Mouse (Mus musculus) cerebellum, postnatal 25 days (tissue): ENCODE measurements at regions not wholly inside any gene's neighbourhood (a gene's known extent, or its start where the extent isn't known, plus 50 kb on each side); places are given as distances from the start of the nearest gene placed in this dataset.

Experiments
- DNase-seq, 2 experiments: peaks; one replicate each; pipeline ENCODE4 v3.0.0; 2021; ENCODE audit warnings: mixed read lengths in 2 of 2

DNA sequence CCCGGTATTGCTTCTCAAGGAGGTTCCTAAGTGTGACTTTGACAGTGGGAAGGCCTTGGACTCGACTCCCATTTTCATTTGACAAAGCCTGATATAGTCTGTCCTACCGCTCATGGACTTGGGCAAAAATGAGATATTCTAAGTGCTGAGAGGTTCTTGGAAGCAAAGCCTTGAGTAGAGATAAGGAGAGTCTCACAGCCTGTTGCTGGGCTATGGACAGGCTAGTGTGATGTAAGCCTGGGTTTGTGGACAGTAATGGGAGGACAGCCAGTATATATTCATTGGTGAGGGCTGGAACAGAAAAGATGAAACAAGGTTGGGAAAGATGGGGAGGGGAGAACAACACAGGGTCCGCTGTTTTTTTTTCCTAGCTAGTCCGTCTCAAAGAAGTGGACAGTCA, 228.0 kb downstream of the Wdr11 start:
- DNase-seq = no peak

DNA sequence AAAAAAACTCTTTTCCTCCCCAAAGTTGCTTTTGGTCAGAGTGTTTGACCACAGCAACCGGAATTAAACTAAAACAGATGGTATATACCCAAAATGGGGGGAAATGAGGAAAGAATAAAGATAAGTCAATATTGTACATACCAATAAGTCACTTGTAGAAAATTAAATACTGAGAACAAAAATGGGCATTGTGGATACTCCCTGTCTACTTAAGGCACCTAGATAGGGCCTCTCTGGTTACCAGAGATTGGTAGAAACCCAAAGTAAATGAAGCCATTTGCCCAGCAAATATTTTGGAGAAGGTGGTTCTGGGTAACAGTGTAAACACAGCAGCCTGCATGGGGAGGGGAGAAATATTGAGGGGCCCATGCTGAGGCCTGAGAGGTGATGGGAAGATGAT, 237.3 kb downstream of the Wdr11 start:
- no peak for DNase-seq

DNA sequence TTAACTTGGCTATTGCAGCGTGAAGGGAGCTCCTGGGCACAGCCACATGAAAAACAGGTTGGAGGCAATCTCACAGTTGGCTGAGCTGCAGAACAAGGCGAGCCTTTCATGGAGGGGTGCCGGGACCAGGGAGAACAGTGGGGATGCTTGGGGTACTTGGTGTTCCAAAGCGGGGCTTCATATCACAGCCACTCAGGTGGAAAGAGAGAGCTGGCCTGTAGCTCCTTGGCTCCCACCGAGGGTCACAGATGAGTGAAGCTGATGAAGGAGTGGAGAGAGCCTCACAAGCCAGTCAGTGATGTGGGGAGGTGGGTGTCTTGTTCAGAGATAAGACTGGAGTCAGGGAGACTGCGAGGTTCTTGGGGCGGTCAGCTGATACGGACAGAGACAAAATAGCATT, 241.2 kb downstream of the Wdr11 start:
- no peak for DNase-seq

DNA sequence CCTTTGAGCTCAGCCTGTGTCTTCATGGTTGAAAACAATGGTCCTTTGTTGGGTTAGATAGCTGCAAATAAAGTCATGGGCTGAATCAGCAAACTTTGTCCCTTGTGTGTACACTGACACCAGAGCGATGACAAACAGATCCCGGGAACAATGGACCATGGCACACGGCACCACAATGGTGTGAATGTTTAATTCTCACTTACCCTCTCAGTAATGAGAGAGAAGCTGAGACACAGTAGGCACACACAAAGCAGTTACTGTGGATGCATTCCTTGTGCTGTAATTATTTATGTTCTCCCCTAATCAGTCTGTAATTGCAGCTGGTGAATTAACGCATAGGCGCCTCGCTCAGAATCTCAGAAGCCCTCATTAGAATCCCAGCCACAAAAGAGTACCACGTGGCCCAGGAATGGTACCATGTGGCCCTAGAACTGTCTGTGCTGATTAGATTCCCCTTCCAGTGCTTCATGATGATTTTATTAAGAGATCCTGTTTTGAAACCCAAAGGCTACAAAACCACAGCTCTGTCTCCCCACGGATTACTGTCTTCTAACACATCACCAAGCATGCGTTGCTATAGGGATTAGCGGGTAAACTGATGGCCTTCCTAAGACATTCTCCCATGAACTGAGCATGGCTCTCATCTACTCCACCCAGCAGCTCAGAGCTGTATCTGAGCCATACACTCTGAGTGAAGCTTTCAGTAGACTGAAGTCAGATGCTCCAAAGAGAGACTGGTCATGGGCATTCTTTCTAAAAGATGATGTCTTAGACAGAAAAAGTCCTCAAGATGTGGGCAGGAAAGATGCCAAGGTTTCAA, 250.8 kb downstream of the Wdr11 start:
- no peak for DNase-seq

DNA sequence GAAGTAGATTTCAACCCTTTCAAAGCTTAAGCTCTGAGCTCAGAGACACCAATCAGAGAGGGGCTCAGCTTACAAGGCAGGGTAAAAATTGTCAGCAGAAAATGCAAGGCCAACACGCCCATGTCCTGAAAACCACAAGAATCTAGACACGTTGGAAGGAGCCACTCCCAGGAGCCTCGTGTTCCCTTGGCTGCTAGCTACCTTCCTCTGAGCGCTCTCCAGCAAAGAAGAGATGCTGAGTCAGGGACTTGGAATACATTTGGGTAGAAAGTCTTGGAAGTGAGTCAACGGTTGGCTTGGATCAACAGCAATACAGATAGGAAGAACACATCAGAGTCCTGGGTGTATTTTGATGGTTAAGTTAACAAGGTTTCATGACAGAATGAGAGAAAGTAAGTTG, 255.5 kb downstream of the Wdr11 start:
- DNase-seq = no peak

GRCm38 (mm10) chr7:129853596-129853995, 261.9 kb downstream of the Wdr11 start:
- no peak for DNase-seq

- no peak for DNase-seq
Observed at GRCm38 (mm10) chr7:129854942-129855341, 263.3 kb downstream of the Wdr11 start.

DNA sequence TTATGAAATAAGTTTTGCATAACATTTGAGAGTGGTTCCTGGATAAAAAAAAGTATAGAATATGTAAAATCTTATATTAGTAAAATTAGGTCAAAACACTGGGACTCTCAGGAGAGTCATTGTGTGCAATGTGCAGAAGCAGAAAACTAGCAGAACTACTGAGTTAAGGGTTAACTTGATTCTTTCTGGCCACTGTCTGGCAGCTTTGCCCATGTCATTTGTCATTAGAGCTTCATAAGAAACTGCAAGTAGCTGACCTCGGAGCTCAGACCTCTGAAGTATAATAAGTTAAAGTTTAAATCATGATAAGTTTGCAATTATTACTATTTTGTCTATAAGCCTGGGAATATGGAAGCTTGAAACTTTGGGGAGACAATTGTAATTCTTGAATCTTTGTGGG, 271.3 kb downstream of the Wdr11 start:
- DNase-seq = no peak

GRCm38 (mm10) chr7:129865536-129865935, 273.9 kb downstream of the Wdr11 start:
- no peak for DNase-seq

DNA sequence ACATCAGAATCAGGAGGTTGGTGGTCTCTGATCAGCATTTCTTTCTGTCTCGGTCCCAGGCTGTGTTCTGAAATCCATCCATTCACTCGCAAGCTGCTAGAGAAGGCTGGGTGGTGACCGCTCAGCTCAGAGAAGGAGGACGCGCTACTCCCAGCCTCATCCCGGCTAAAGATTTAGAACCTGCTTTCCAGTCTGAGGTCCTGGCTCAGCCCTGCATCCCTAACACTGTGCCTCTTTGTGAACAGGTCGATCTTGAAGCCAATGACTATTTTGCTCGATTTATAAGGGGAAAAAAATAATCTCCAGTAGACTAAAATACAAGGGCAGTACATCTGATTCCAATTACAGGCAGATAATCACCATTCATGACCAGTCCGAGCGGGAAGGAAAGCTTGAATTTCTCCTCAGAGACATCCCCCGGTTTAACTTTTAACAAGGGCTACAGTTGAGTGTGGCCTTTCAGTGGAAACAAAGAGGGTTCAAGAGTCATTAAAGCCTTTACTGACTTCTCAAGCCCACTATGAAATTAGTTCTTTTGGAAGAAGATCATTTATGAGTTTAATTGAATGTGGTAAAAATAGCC, 280.6 kb downstream of the Wdr11 start:
- DNase-seq = no peak

- DNase-seq = no peak
Observed at GRCm38 (mm10) chr7:129876202-129876851, 284.7 kb downstream of the Wdr11 start.

GRCm38 (mm10) chr7:129876852-129877223, 285.2 kb downstream of the Wdr11 start:
- no peak for DNase-seq

- DNase-seq = no peak
Observed at GRCm38 (mm10) chr7:129896291-129896690, 304.6 kb downstream of the Wdr11 start.

GRCm38 (mm10) chr7:129897511-129897910, 305.8 kb downstream of the Wdr11 start:
- no peak for DNase-seq

- DNase-seq = no peak
Observed at GRCm38 (mm10) chr7:129902256-129902655, 310.6 kb downstream of the Wdr11 start.

DNA sequence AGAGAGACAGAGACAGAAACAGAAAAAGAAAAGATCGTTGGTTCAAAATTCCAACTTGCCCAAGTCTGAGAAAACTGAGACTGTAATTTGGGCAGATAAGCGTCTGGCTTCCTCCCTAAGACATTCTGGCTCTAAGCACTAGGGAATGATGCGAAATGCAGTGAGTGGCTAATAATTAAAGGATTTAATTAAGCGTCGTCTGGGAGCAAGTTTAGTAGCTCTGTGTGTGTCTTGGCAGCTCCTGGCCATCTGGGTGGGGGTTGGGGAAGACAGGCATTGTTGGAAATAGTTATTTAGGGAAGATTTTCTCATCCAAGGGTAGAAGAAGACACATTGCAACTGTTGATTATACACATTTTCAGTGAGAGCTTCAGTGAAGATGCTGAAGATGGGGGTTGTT, 311.5 kb downstream of the Wdr11 start:
- DNase-seq = no peak

- no peak for DNase-seq
Observed at GRCm38 (mm10) chr7:129906131-129906530, 314.5 kb downstream of the Wdr11 start.

DNA sequence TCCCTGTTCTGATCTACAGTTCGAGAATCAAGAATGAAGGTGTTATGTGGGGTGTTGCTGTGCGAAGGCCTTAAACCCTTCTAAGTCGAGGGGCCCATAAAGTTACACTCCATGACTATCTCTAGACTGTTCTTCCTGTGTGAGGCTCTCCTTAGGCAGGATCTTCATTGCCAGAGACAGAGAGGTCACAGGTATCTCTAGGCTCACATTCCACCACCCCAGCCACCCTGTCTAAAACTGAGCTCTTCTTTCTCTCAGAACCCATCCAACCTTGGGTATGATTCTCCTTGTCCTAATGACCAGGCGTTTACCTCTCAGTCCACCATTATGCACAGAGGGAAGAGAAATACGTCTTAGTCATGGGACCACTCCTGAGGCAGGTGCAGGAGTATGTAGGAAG, 317.2 kb downstream of the Wdr11 start:
- no peak for DNase-seq

DNA sequence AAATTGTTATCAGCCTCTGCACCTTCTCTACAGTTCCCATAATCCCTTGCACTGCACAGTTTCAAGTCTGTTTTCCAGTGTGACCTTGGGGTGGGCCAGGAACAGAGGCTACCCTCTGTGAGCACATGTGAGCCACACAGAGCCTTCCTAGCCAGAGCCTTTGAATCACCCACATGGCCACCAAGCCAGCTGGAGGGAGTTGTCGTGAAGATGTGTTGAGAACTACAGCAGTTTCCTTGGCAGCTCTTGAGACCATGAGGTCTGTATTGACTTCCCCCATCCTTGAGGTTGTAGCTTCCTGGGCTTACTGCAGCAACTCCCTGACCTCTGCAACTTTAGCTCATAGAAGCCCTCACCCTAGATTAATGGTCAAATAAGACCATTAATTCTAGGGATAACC, 318.1 kb downstream of the Wdr11 start:
- no peak for DNase-seq

- no peak for DNase-seq
Observed at GRCm38 (mm10) chr7:129910826-129911225, 319.2 kb downstream of the Wdr11 start.

DNA sequence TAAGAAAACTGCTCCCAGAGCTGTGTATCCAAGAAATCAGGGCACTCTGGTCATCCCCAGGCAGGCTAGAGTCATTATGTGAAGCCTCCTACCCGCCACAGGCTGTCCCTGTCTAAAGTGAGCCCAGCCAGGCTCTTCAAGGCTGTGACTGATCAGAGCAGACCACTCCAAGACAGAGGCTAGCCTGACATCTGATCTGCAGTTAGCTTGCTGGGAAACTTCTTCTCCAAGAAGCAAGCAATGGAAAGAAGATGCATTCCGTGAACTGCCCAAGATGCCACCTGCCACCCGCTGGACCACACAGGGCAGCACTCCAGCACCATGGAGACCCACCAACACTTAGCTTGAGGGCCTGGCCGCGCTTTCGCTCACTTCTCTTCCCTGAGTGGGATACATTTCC, 323.2 kb downstream of the Wdr11 start:
- no peak for DNase-seq

GRCm38 (mm10) chr7:129918240-129919200, 326.9 kb downstream of the Wdr11 start:
- DNase-seq = peak; percentile 45 to 61

- no peak for DNase-seq
Observed at GRCm38 (mm10) chr7:129922291-129922690, 330.6 kb downstream of the Wdr11 start.
